Mouse (Mus musculus) cerebellum, adult 2 months (tissue): ENCODE results near the gene Entpd3. TPM values are rescaled to one million over a fixed set of nuclear protein-coding genes. Genes with fewer than 3 reads are reported as not detected.

Source experiments
- DNase-seq, 2 experiments: peaks; one replicate each; pipeline ENCODE4 v3.0.0; 2021
- H3K27ac ChIP-seq: fragments of 200-500 bp; 2 replicates; pipeline ENCODE4 v1.5.1; 2012; ENCODE audit warnings: low read length, control low read depth, inconsistent platforms; ENCODE audit not compliant: insufficient read depth
- H3K27me3 ChIP-seq: fragments of 200-500 bp; 2 replicates; pipeline ENCODE4 v1.6.1; 2012; ENCODE audit warnings: inconsistent platforms, mild to moderate bottlenecking, low read length, moderate library complexity; ENCODE audit not compliant: control insufficient read depth, insufficient read depth
- H3K4me1 ChIP-seq: fragments of 200-500 bp; 2 replicates; pipeline ENCODE4 v1.6.1; 2011; ENCODE audit warnings: low read length; ENCODE audit not compliant: control insufficient read depth, insufficient read depth
- H3K4me3 ChIP-seq: fragments of 200-500 bp; replicated peaks from 2 replicates; pipeline ENCODE3; 2011; ENCODE audit warnings: mild to moderate bottlenecking, low read depth, low read length, control low read depth; ENCODE audit not compliant: insufficient read depth
- CTCF ChIP-seq: fragments of 200-500 bp; IDR thresholded peaks from 2 replicates; pipeline ENCODE4 v1.5.1; 2011; ENCODE audit warnings: low read depth, mild to moderate bottlenecking, control low read depth, low read length, moderate library complexity, borderline replicate concordance; ENCODE audit not compliant: insufficient read depth
- POLR2A ChIP-seq: fragments of 200-500 bp; IDR thresholded peaks from 2 replicates; pipeline ENCODE4 v1.6.1; 2011; ENCODE audit warnings: low read length, control low read depth, borderline replicate concordance; ENCODE audit not compliant: insufficient read depth
- WGBS: fragments of 180-500 bp; shearing (Covaris S2); methylation state at CpG from one replicate; pipeline ENCODE4 v1.1.7; 2018; 5-methylcytosine and 5-hydroxymethylcytosine counted together
- polyA plus RNA-seq: library from polyadenylated mRNA; depleted of rRNA; stranded (reverse); fragments of >200 nt; gene quantifications from 2 replicates; pipeline ENCODE4 v1.2.3, GENCODE M21; 2012

Entpd3 gene
- polyA plus RNA-seq, 1 experiment = 13.9 TPM

GRCm38 (mm10) chr9:120586546-120586945 is 46.9 kb downstream of the Entpd3 start:
- H3K4me1 ChIP-seq = 0 out of 2 replicates have a peak, but pooled peaks cover 3% of the 10 kb centered on the region
- H3K4me3 ChIP-seq = no peak overlapping the region
- peak; percentile 78 for TF ChIP-seq CTCF
- TF ChIP-seq POLR2A = no peak
- WGBS = 5% methylated on average over 3 of the region's 3 CpGs
- DNase-seq = peak; percentile 43 to 65
- H3K27me3 ChIP-seq = no peaks in the 10 kb centered on the region
- H3K27ac ChIP-seq = no peak overlapping the region

GRCm38 (mm10) chr9:120591490-120591889 is 51.9 kb downstream of the Entpd3 start:
- no peaks in the 10 kb centered on the region for H3K4me1 ChIP-seq
- H3K27me3 ChIP-seq = no peaks in the 10 kb centered on the region; the same call in 1 of the 2 replicates
- no peak overlapping the region for H3K27ac ChIP-seq
- 2% methylated on average over 9 of the region's 9 CpGs for WGBS
- no peak overlapping the region for H3K4me3 ChIP-seq
- peak; percentile 76 for TF ChIP-seq CTCF
- no peak for TF ChIP-seq POLR2A
- DNase-seq = peak; percentile 46 to 74

GRCm38 (mm10) chr9:120593383-120594101 is 53.9 kb downstream of the Entpd3 start:
- no peak for TF ChIP-seq POLR2A
- no peak for TF ChIP-seq CTCF
- H3K4me1 ChIP-seq = no peaks in the 10 kb centered on the region
- no peak overlapping the region for H3K4me3 ChIP-seq
- no peak for DNase-seq
- no peak overlapping the region for H3K27ac ChIP-seq
- no peaks in the 10 kb centered on the region; the same call in 1 of the 2 replicates for H3K27me3 ChIP-seq
- 55% methylated on average over 9 of the region's 9 CpGs for WGBS

- WGBS = 52% methylated on average over 6 of the region's 6 CpGs
- Histone ChIP-seq H3K4me3 (no peak overlapping the region), H3K4me1 (no peaks in the 10 kb centered on the region), H3K27me3 (no peaks in the 10 kb centered on the region; the same call in 1 of the 2 replicates), H3K27ac (no peak overlapping the region)
- DNase-seq = no peak
- TF ChIP-seq CTCF (no peak), POLR2A (no peak)
Measured at GRCm38 (mm10) chr9:120594839-120595238, 55.2 kb downstream of the Entpd3 start.

- Histone ChIP-seq H3K4me1 (no peaks in the 10 kb centered on the region), H3K27me3 (no peaks in the 10 kb centered on the region; the same call in 1 of the 2 replicates), H3K4me3 (no peak overlapping the region), H3K27ac (no peak overlapping the region)
- 24% methylated on average over 4 of the region's 4 CpGs for WGBS
- no peak for DNase-seq
- TF ChIP-seq CTCF (no peak), POLR2A (no peak)
Measured at GRCm38 (mm10) chr9:120595306-120595705, 55.7 kb downstream of the Entpd3 start.

- TF ChIP-seq POLR2A = no peak
- TF ChIP-seq CTCF = peak; percentile 89
- no peak overlapping the region for H3K27ac ChIP-seq
- peaks cover 6% of the 10 kb centered on the region; the same call in 1 of the 2 replicates for H3K4me1 ChIP-seq
- H3K4me3 ChIP-seq = no peak overlapping the region
- 15% methylated on average over 17 of the region's 17 CpGs for WGBS
- DNase-seq = peak; percentile 66 to 82
- H3K27me3 ChIP-seq = no peaks in the 10 kb centered on the region
Measured at GRCm38 (mm10) chr9:120601488-120602171, 62.0 kb downstream of the Entpd3 start.

GRCm38 (mm10) chr9:120602172-120602838 is 62.7 kb downstream of the Entpd3 start:
- H3K27ac ChIP-seq = no peak overlapping the region
- H3K4me3 ChIP-seq = no peak overlapping the region
- peaks cover 6% of the 10 kb centered on the region; the same call in 1 of the 2 replicates for H3K4me1 ChIP-seq
- DNase-seq = peak in 1 of 2 experiments; percentile 41
- no peaks in the 10 kb centered on the region for H3K27me3 ChIP-seq
- TF ChIP-seq POLR2A (no peak), CTCF (no peak)
- 43% methylated on average over 17 of the region's 17 CpGs for WGBS
